Mouse (Mus musculus) liver, embryonic 14.5 days (tissue): Measurements from ENCODE around the gene Aspscr1.

Experiments used
- CTCF ChIP-seq: IDR thresholded peaks from 2 replicates; pipeline ENCODE4 v1.5.1; 2016; ENCODE audit warnings: antibody characterized with exemption, low read depth, control low read depth
- EP300 ChIP-seq: IDR thresholded peaks from 2 replicates; pipeline ENCODE4 v1.6.1; 2016; ENCODE audit warnings: antibody characterized with exemption, low read depth

GRCm38 (mm10) chr11:120726243-120727168, 53.7 kb downstream of the Aspscr1 start:
- TF ChIP-seq CTCF (no peak), EP300 (no peak)
